Mouse (Mus musculus) CD4-positive, CD25-positive, alpha-beta regulatory T cell, adult 2 months (primary cell): Measurements from ENCODE around the gene Tarsl2.

Source experiments
- DNase-seq: peaks from one replicate; pipeline ENCODE4 v3.0.0-alpha.2; 2012; ENCODE audit warnings: low read depth, low spot score

Tarsl2 gene

GRCm38 (mm10) chr7:65737286-65738040 lies 92.8 kb downstream of the Tarsl2 start:
- DNase-seq, result no peak
